Mouse (Mus musculus) spleen, adult 2 months (tissue): ENCODE data around the gene Zc3h12d.

Experiments used
- CTCF ChIP-seq: fragments of 200-500 bp; IDR thresholded peaks from 2 replicates; pipeline ENCODE4 v1.5.1; 2011; ENCODE audit warnings: mild to moderate bottlenecking, inconsistent platforms; ENCODE audit not compliant: insufficient read depth, insufficient read length, insufficient replicate concordance; ENCODE audit errors: extremely low read depth
- POLR2A ChIP-seq: fragments of 200-500 bp; IDR thresholded peaks from 2 replicates; pipeline ENCODE4 v1.6.1; 2011; ENCODE audit warnings: low read depth, low read length, inconsistent platforms

- TF ChIP-seq POLR2A (no peak; the same call in 1 of the 2 replicates), CTCF (no peak)
Observed at GRCm38 (mm10) chr10:7832171-7832676, at the start of gene Zc3h12d.
